In genomic region chr16:49572485-49573170, GRCm38 (mm10) we compare ENCODE assay signal across 10 mouse cellular contexts.
DNase-seq lines count a peak whose midpoint lies in the region; ATAC-seq and TF ChIP-seq lines count a peak whose summit lies in the region.
"Had no signal": no experiment of that assay in that cellular context is flagged by ENCODE, and none has a peak within 500 bp of the region (broad histone marks: within the 10 kb centered on the region; RNA-seq: fewer than 3 reads in every experiment).

No protein-coding gene starts in this region.

- H3K36me3 ChIP-seq in embryonic facial prominence, embryonic 14.5 days (ENCODE audit: control insufficient read depth, insufficient read depth, low read length): no peaks in the 10 kb centered on the region
- H3K36me3 ChIP-seq in embryonic facial prominence, embryonic 10.5 days (replicated peaks): no peaks in the 10 kb centered on the region
- no peaks in the 10 kb centered on the region for H3K36me3 ChIP-seq in lung, embryonic 14.5 days (ENCODE audit: insufficient read depth)
- H3K36me3 ChIP-seq in forebrain, embryonic 16.5 days (ENCODE audit: control insufficient read depth, insufficient read depth): no peaks in the 10 kb centered on the region
- H3K36me3 ChIP-seq in midbrain, embryonic 16.5 days (ENCODE audit: control insufficient read depth, insufficient read depth, low read length): no peaks in the 10 kb centered on the region

- no peaks in the 10 kb centered on the region for H3K9me3 ChIP-seq in embryonic facial prominence, embryonic 14.5 days (ENCODE audit: control insufficient read depth, low read length)
- no peaks in the 10 kb centered on the region for H3K9me3 ChIP-seq in embryonic facial prominence, embryonic 10.5 days
- no peaks in the 10 kb centered on the region for H3K9me3 ChIP-seq in lung, embryonic 14.5 days (ENCODE audit: low read depth, low read length)
- H3K9me3 ChIP-seq in forebrain, embryonic 16.5 days (ENCODE audit: control insufficient read depth, low read length): no peaks in the 10 kb centered on the region
- no peaks in the 10 kb centered on the region for H3K9me3 ChIP-seq in midbrain, embryonic 16.5 days (replicated peaks; ENCODE audit: control insufficient read depth, low read length, poor library complexity, severe bottlenecking)

- TF ChIP-seq CTCF in lung, embryonic 14.5 days (IDR thresholded peaks at IDR 0.05; ENCODE audit: low read depth): no peak

- peak; percentile 62 for ATAC-seq in embryonic facial prominence, embryonic 14.5 days (ENCODE audit: low read depth)
- ATAC-seq in lung, embryonic 14.5 days (ENCODE audit: insufficient read depth): peak; percentile 66; the same call in 1 of the 2 replicates
- peak; percentile 94 for ATAC-seq in forebrain, embryonic 16.5 days
- peak; percentile 77 for ATAC-seq in midbrain, embryonic 16.5 days

- no peak overlapping the region for H3K4me2 ChIP-seq in embryonic facial prominence, embryonic 14.5 days (ENCODE audit: low read depth, low read length)
- no peak overlapping the region for H3K4me2 ChIP-seq in lung, embryonic 14.5 days
- H3K4me2 ChIP-seq in forebrain, embryonic 16.5 days (ENCODE audit: low read length): peak overlapping the region; percentile 37
- H3K4me2 ChIP-seq in midbrain, embryonic 16.5 days (ENCODE audit: low read length): peak overlapping the region; percentile 34

- H3K27ac ChIP-seq in embryonic facial prominence, embryonic 14.5 days (replicated peaks; ENCODE audit: low read depth, low read length): no peak overlapping the region
- H3K27ac ChIP-seq in embryonic facial prominence, embryonic 10.5 days (replicated peaks): no peak overlapping the region
- H3K27ac ChIP-seq in lung, embryonic 14.5 days (ENCODE audit: low read depth): no peak overlapping the region
- H3K27ac ChIP-seq in forebrain, embryonic 16.5 days (ENCODE audit: low read length): no peak overlapping the region
- no peak overlapping the region for H3K27ac ChIP-seq in midbrain, embryonic 16.5 days (ENCODE audit: low read length)

- no peaks in the 10 kb centered on the region for H3K4me1 ChIP-seq in embryonic facial prominence, embryonic 14.5 days (ENCODE audit: control insufficient read depth, insufficient read depth, low read length)
- H3K4me1 ChIP-seq in embryonic facial prominence, embryonic 10.5 days: no peaks in the 10 kb centered on the region
- H3K4me1 ChIP-seq in lung, embryonic 14.5 days (ENCODE audit: insufficient read depth): no peaks in the 10 kb centered on the region
- peaks cover 7% of the 10 kb centered on the region for H3K4me1 ChIP-seq in forebrain, embryonic 16.5 days (replicated peaks; ENCODE audit: control insufficient read depth, insufficient read depth, low read length)
- H3K4me1 ChIP-seq in midbrain, embryonic 16.5 days (ENCODE audit: control insufficient read depth, insufficient read depth, low read length): peaks cover 8% of the 10 kb centered on the region

- peak; percentile 77 for DNase-seq in embryonic facial prominence, embryonic 14.5 days (ENCODE audit: low spot score)
- no peak for DNase-seq in embryonic facial prominence, embryonic 10.5 days (ENCODE audit: low spot score)
- DNase-seq in lung, embryonic 14.5 days: peak; percentile 80
- DNase-seq in lung, postnatal 25 days (ENCODE audit: low spot score): no peak
- no peak for DNase-seq in frontal cortex, postnatal 10 days (ENCODE audit: low spot score in 2 of 2)
- no peak for DNase-seq in adrenal gland, adult 2 months
- DNase-seq: adrenal gland, postnatal 10 days; cerebellum, adult 8-10 months had no signal

- 64% methylated on average over 12 of the region's 12 CpGs for WGBS in embryonic facial prominence, embryonic 14.5 days
- WGBS in embryonic facial prominence, embryonic 10.5 days: 79% methylated on average over 12 of the region's 12 CpGs
- 55% methylated on average over 12 of the region's 12 CpGs for WGBS in lung, embryonic 14.5 days
- 16% methylated on average over 12 of the region's 12 CpGs for WGBS in forebrain, embryonic 16.5 days
- 23% methylated on average over 12 of the region's 12 CpGs for WGBS in midbrain, embryonic 16.5 days

- no peak overlapping the region for H3K4me3 ChIP-seq in embryonic facial prominence, embryonic 14.5 days (ENCODE audit: low read depth, low read length)
- H3K4me3 ChIP-seq in embryonic facial prominence, embryonic 10.5 days: no peak overlapping the region
- no peak overlapping the region for H3K4me3 ChIP-seq in lung, embryonic 14.5 days (ENCODE audit: low read depth, low read length)
- H3K4me3 ChIP-seq in forebrain, embryonic 16.5 days (replicated peaks; ENCODE audit: low read length): no peak overlapping the region
- H3K4me3 ChIP-seq in midbrain, embryonic 16.5 days (ENCODE audit: low read depth, low read length): no peak overlapping the region

- H3K27me3 ChIP-seq in embryonic facial prominence, embryonic 14.5 days (replicated peaks; ENCODE audit: control insufficient read depth, insufficient read depth, low read length): no peaks in the 10 kb centered on the region
- no peaks in the 10 kb centered on the region for H3K27me3 ChIP-seq in embryonic facial prominence, embryonic 10.5 days (replicated peaks; ENCODE audit: low read depth, poor library complexity, severe bottlenecking)
- no peaks in the 10 kb centered on the region for H3K27me3 ChIP-seq in lung, embryonic 14.5 days (ENCODE audit: insufficient read depth, low read length)
- H3K27me3 ChIP-seq in forebrain, embryonic 16.5 days (replicated peaks; ENCODE audit: control insufficient read depth, insufficient read depth, low read length): no peaks in the 10 kb centered on the region
- no peaks in the 10 kb centered on the region for H3K27me3 ChIP-seq in midbrain, embryonic 16.5 days (ENCODE audit: control insufficient read depth, insufficient read depth, low read depth, low read length)

- H3K9ac ChIP-seq in embryonic facial prominence, embryonic 14.5 days (ENCODE audit: low read depth, low read length): no peak overlapping the region
- H3K9ac ChIP-seq in lung, embryonic 14.5 days: no peak overlapping the region
- H3K9ac ChIP-seq in forebrain, embryonic 16.5 days (replicated peaks; ENCODE audit: low read depth, low read length): no peak overlapping the region
- no peak overlapping the region for H3K9ac ChIP-seq in midbrain, embryonic 16.5 days (ENCODE audit: low read depth, low read length)

Comparison
In these comparisons a context has a peak if more than half of its experiments do, and no peak if none do; other contexts are left out.
1. DNase-seq: peak in embryonic facial prominence, embryonic 14.5 days (single experiment) and lung, embryonic 14.5 days (single experiment); none in embryonic facial prominence, embryonic 10.5 days (single experiment), lung, postnatal 25 days (single experiment), frontal cortex, postnatal 10 days (0 of 2) and adrenal gland, adult 2 months (single experiment).
2. H3K4me2 ChIP-seq: peak in forebrain, embryonic 16.5 days (single experiment) and midbrain, embryonic 16.5 days (single experiment); none in embryonic facial prominence, embryonic 14.5 days (single experiment) and lung, embryonic 14.5 days (single experiment).
3. Peak in every context shown above with its lines, with median percentiles within 50 percentile points of each other: ATAC-seq.